Comparison of ENCODE assay signal across 29 mouse cellular contexts in the genomic region with DNA sequence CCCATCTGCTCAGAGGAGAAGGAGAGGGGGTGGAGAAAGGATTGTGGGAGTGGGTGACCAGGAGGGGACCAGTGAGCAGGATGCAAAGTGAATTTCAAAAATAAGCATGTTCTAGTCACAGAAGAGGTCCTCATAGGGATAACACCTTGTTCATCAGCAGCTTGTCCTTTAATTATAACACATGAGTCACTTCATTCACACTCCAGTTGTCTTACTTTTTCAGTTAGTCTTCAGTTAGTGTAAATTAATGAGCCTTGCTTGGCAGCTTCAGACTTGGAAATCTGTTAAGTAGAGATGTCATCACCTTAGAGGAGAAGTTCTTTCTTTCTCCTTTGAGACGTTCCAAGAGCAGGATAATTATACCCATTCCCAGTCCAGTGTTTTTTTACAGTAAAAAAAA.
DNase-seq lines count a peak whose midpoint lies in the region; ATAC-seq lines count a peak whose summit lies in the region.
"Had no signal": no experiment of that assay in that cellular context is flagged by ENCODE, and none has a peak within 500 bp of the region (broad histone marks: within the 10 kb centered on the region; RNA-seq: fewer than 3 reads in every experiment).

No protein-coding gene starts in this region.

- no peak overlapping the region for H3K4me3 ChIP-seq in forebrain, embryonic 14.5 days (ENCODE audit: low read depth, low read length)
- H3K4me3 ChIP-seq in forebrain, embryonic 12.5 days (replicated peaks): no peak overlapping the region
- H3K4me3 ChIP-seq in forebrain, embryonic 16.5 days (replicated peaks; ENCODE audit: low read length): no peak overlapping the region
- H3K4me3 ChIP-seq: embryonic facial prominence, embryonic 12.5 days; embryonic facial prominence, embryonic 15.5 days; heart, embryonic 12.5 days; heart, embryonic 15.5 days; hindbrain, embryonic 10.5 days; hindbrain, embryonic 13.5 days; intestine, embryonic 15.5 days had no signal

- no peaks in the 10 kb centered on the region for H3K4me1 ChIP-seq in forebrain, embryonic 14.5 days (ENCODE audit: control insufficient read depth, insufficient read depth, low read length)
- no peaks in the 10 kb centered on the region for H3K4me1 ChIP-seq in forebrain, embryonic 12.5 days
- H3K4me1 ChIP-seq in forebrain, embryonic 16.5 days (replicated peaks; ENCODE audit: control insufficient read depth, insufficient read depth, low read length): no peaks in the 10 kb centered on the region
- H3K4me1 ChIP-seq: embryonic facial prominence, embryonic 12.5 days; embryonic facial prominence, embryonic 15.5 days; heart, embryonic 12.5 days; heart, embryonic 15.5 days; hindbrain, embryonic 10.5 days; hindbrain, embryonic 13.5 days; intestine, embryonic 15.5 days had no signal

- no peaks in the 10 kb centered on the region for H3K9me3 ChIP-seq in forebrain, embryonic 14.5 days (replicated peaks; ENCODE audit: control insufficient read depth, low read length)
- no peaks in the 10 kb centered on the region for H3K9me3 ChIP-seq in forebrain, embryonic 12.5 days
- H3K9me3 ChIP-seq in forebrain, embryonic 16.5 days (ENCODE audit: control insufficient read depth, low read length): no peaks in the 10 kb centered on the region
- H3K9me3 ChIP-seq: embryonic facial prominence, embryonic 12.5 days; embryonic facial prominence, embryonic 15.5 days; G1E; heart, embryonic 12.5 days; heart, embryonic 15.5 days; hindbrain, embryonic 10.5 days; hindbrain, embryonic 13.5 days; intestine, embryonic 15.5 days had no signal

- H3K27me3 ChIP-seq in forebrain, embryonic 14.5 days (replicated peaks; ENCODE audit: control insufficient read depth, insufficient read depth, low read length): no peaks in the 10 kb centered on the region
- no peaks in the 10 kb centered on the region for H3K27me3 ChIP-seq in forebrain, embryonic 12.5 days
- H3K27me3 ChIP-seq in forebrain, embryonic 16.5 days (replicated peaks; ENCODE audit: control insufficient read depth, insufficient read depth, low read length): no peaks in the 10 kb centered on the region
- H3K27me3 ChIP-seq: CH12.LX; embryonic facial prominence, embryonic 12.5 days; embryonic facial prominence, embryonic 15.5 days; heart, embryonic 12.5 days; heart, embryonic 15.5 days; hindbrain, embryonic 13.5 days; intestine, embryonic 15.5 days had no signal

- H3K27ac ChIP-seq in forebrain, embryonic 14.5 days (ENCODE audit: low read depth, low read length): no peak overlapping the region
- no peak overlapping the region for H3K27ac ChIP-seq in forebrain, embryonic 12.5 days
- H3K27ac ChIP-seq in forebrain, embryonic 16.5 days (ENCODE audit: low read length): no peak overlapping the region
- H3K27ac ChIP-seq: embryonic facial prominence, embryonic 12.5 days; embryonic facial prominence, embryonic 15.5 days; heart, embryonic 15.5 days; hindbrain, embryonic 10.5 days; hindbrain, embryonic 13.5 days; intestine, embryonic 15.5 days had no signal

- DNase-seq in forebrain, embryonic 14.5 days (ENCODE audit: low spot score): peak; percentile 52
- peak; percentile 29 for DNase-seq in brain, adult 2 months (ENCODE audit: low read depth, low spot score)
- no peak for DNase-seq in thymus, postnatal 4 days
- DNase-seq in embryo, embryonic 9.5 days (ENCODE audit: extremely low spot score): no peak
- DNase-seq: adrenal gland, postnatal 10 days; adrenal gland, postnatal 36 days; B cell, adult 2 months; cerebellum, adult 11-12 months; cerebellum, adult 8-10 months; cerebellum, postnatal 14 days; gastrocnemius, postnatal 25 days; heart, adult 18-20 months; heart, postnatal 10 days; heart, postnatal 36 days; kidney, adult 11 months; kidney, adult 8-10 months had no signal

- H3K9ac ChIP-seq in forebrain, embryonic 14.5 days (ENCODE audit: low read length): no peak overlapping the region
- no peak overlapping the region for H3K9ac ChIP-seq in forebrain, embryonic 12.5 days
- H3K9ac ChIP-seq in forebrain, embryonic 16.5 days (replicated peaks; ENCODE audit: low read depth, low read length): no peak overlapping the region
- H3K9ac ChIP-seq: embryonic facial prominence, embryonic 12.5 days; embryonic facial prominence, embryonic 15.5 days; heart, embryonic 12.5 days; heart, embryonic 15.5 days; hindbrain, embryonic 13.5 days; intestine, embryonic 15.5 days had no signal

- peak; percentile 48; the same call in 1 of the 2 replicates for ATAC-seq in forebrain, embryonic 14.5 days
- no peak for ATAC-seq in forebrain, embryonic 12.5 days (ENCODE audit: low FRiP score)
- ATAC-seq in forebrain, embryonic 16.5 days: peak; percentile 64
- ATAC-seq: hindbrain, embryonic 16.5 days; intestine, embryonic 15.5 days; Patski had no signal

- H3K36me3 ChIP-seq in forebrain, embryonic 14.5 days (ENCODE audit: control insufficient read depth, insufficient read depth, low read length): no peaks in the 10 kb centered on the region
- H3K36me3 ChIP-seq in forebrain, embryonic 12.5 days (replicated peaks): no peaks in the 10 kb centered on the region
- no peaks in the 10 kb centered on the region for H3K36me3 ChIP-seq in forebrain, embryonic 16.5 days (ENCODE audit: control insufficient read depth, insufficient read depth)
- H3K36me3 ChIP-seq: embryonic facial prominence, embryonic 12.5 days; embryonic facial prominence, embryonic 15.5 days; G1E; heart, embryonic 12.5 days; heart, embryonic 15.5 days; hindbrain, embryonic 10.5 days; hindbrain, embryonic 13.5 days; intestine, embryonic 15.5 days had no signal

- WGBS in forebrain, embryonic 14.5 days: 36% methylated on average over 1 of the region's 1 CpGs
- WGBS in forebrain, embryonic 12.5 days: 72% methylated on average over 1 of the region's 1 CpGs
- WGBS in forebrain, embryonic 16.5 days: 26% methylated on average over 1 of the region's 1 CpGs

- H3K4me2 ChIP-seq in forebrain, embryonic 14.5 days (ENCODE audit: low read length): no peak overlapping the region
- no peak overlapping the region for H3K4me2 ChIP-seq in forebrain, embryonic 12.5 days
- H3K4me2 ChIP-seq in forebrain, embryonic 16.5 days (ENCODE audit: low read length): no peak overlapping the region
- H3K4me2 ChIP-seq: embryonic facial prominence, embryonic 12.5 days; embryonic facial prominence, embryonic 15.5 days; heart, embryonic 12.5 days; heart, embryonic 15.5 days; hindbrain, embryonic 13.5 days; intestine, embryonic 15.5 days had no signal

Comparison
In these comparisons a context has a peak if more than half of its experiments do, and no peak if none do; other contexts are left out.
1. DNase-seq: peak in forebrain, embryonic 14.5 days (single experiment) and brain, adult 2 months (single experiment); none in thymus, postnatal 4 days (single experiment) and embryo, embryonic 9.5 days (single experiment).